Mouse (Mus musculus) erythroblast, embryonic 14.5 days (primary cell): Measurements from ENCODE around the gene Twist2.

Experiments used
- GATA1 ChIP-seq: IDR thresholded peaks from 2 replicates; pipeline ENCODE4 v1.6.1; 2012; ENCODE audit warnings: low read length, inconsistent platforms, mixed read lengths
- TAL1 ChIP-seq: IDR thresholded peaks from 3 replicates; pipeline ENCODE4 v1.6.1; 2012; ENCODE audit warnings: low read length, inconsistent platforms, mixed read lengths

DNA sequence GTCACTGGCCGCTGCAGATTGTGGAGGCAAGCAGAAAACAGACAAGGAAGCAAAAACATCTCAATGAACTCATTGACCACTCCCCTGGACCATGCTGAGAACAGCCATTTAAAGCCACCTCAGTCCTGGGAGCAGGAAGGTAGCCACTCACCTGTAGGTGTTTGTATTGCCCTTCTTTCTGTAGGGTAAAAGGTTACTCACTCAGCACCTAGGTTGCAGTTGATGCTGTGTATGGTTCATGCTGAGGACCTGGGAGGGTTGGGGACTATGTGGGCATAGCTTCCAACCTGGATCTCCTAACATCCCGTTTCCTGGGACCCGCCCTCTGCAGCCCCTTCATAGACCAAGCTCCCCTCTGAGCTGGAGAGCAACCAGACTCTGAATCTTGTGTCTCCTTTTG lies 14.8 kb downstream of the Twist2 start:
- TF ChIP-seq GATA1 = no peak
- no peak for TF ChIP-seq TAL1
